Mouse (Mus musculus): ENCODE results near the gene Vmn2r63.

DNA sequence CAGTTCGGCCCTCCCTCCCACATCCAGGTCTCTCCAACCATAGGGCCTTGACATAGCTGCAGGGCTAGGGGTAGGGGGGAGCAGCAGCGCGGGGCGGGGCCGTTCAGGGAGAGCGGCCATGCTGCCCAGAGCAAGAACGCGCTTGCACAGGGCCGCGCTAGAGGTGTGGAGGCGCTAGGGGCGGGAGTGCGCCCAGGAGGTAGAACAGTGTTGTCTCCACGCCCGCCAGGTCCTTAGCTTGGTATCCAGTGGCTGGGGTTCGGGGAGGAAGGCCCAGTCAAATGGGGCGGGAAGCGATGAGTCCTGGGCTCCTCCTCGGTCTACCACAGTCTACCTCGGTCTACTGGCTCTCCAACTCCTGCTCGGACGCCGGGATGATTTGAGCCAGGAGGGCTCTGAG, 55.5 kb downstream of the Vmn2r63 start:
- TF ChIP-seq CTCF (IDR thresholded peaks at IDR 0.05; ENCODE audit: borderline replicate concordance, insufficient read depth, low read depth, low read length) = no peak
- TF ChIP-seq POLR2A (IDR thresholded peaks at IDR 0.05; ENCODE audit: borderline replicate concordance, insufficient read depth, low read length) = no peak
